Mouse (Mus musculus): ENCODE results near the gene Rhob. TPM values are rescaled to one million over a fixed set of nuclear protein-coding genes. Genes with fewer than 3 reads are reported as not detected.

Gene Rhob
- polyA plus RNA-seq, 1 experiment from 2014 or later, result 91.1 TPM

- peak overlapping the region; percentile 100 for H3K27ac ChIP-seq (replicated peaks)
Measured at GRCm38 (mm10) chr12:8501571-8502305, 1.9 kb upstream of the Rhob start.

DNA sequence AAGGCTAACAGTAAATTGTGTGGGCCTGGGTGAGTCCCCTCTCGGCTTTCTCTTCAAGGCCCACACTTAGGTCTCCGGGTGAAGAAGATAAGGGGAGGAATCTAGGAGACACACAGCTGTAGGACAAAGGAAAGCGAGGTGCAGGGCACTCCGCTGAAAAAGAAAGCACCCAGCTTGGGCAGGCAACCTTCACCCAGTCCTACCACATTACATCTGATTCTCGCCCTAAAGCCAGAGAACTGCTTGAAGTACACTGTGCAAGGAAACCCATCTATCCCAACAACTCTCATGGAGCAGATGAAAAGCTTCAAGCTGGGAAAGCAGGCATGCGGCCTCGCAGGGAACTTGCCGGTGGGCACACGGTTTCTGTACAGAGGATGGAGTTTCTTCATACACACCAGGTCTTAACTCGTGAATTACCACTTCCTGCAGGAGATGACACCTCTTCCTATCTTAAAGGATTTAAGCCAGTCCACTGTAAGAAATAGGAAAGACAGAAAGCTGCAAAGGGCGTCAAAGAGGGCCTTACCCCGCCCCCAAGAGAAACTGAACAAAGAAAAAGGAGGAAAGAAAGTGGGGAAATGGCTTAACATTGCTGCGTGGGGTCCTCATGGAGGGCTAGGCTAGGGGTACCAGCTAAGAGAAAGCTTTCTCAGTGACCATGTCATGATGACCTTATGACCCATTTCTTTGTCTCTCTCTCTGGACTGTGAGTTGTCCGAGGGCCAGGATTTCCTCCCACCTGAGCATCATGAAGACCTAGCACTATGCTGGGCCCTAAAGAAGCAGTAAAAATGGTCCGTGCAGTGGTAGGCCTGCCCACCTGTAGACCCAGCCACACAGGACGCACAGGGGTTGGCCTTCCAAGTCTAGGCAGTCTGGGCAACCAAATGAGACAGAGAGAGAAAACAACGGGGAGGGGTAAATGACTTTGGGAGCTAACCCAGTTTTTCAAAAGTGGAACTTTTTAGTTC, 1.1 kb upstream of the Rhob start:
- peak; percentile 2 for ATAC-seq (ENCODE audit: low FRiP score)
- peak overlapping the region; percentile 72 for H3K9ac ChIP-seq (replicated peaks)
- H3K4me2 ChIP-seq, result peak overlapping the region; percentile 78
- no peaks in the 10 kb centered on the region for H3K27me3 ChIP-seq (replicated peaks)
- no peaks in the 10 kb centered on the region for H3K36me3 ChIP-seq
- 48% methylated on average over 17 of the region's 17 CpGs for WGBS
- peak overlapping the region; percentile 100 for H3K27ac ChIP-seq (replicated peaks)
- peak overlapping the region; percentile 78 for H3K4me3 ChIP-seq (replicated peaks)
- peaks cover 33% of the 10 kb centered on the region for H3K4me1 ChIP-seq
- no peaks in the 10 kb centered on the region for H3K9me3 ChIP-seq (replicated peaks)

More at GRCm38 (mm10) chr12:8501571-8502305, 1.9 kb upstream of the Rhob start:
- Histone ChIP-seq H3K9ac (replicated peaks) (no peak overlapping the region), H3K4me2 (no peak overlapping the region), H3K4me3 (replicated peaks) (no peak overlapping the region), H3K36me3 (no peaks in the 10 kb centered on the region), H3K9me3 (replicated peaks) (no peaks in the 10 kb centered on the region), H3K4me1 (peaks cover 25% of the 10 kb centered on the region), H3K27me3 (replicated peaks) (no peaks in the 10 kb centered on the region)
- no peak for ATAC-seq (ENCODE audit: low FRiP score)
- 90% methylated on average over 14 of the region's 14 CpGs for WGBS

- H3K9ac ChIP-seq (replicated peaks), result peak overlapping the region; percentile 99
- H3K4me1 ChIP-seq, result peaks cover 35% of the 10 kb centered on the region
- H3K27ac ChIP-seq (replicated peaks), result peak overlapping the region; percentile 100
- H3K4me2 ChIP-seq, result peak overlapping the region; percentile 78
- H3K4me3 ChIP-seq (replicated peaks), result peak overlapping the region; percentile 78
- under 1% methylated on average over 98 of the region's 99 CpGs for WGBS
- no peaks in the 10 kb centered on the region for H3K36me3 ChIP-seq
- no peaks in the 10 kb centered on the region for H3K27me3 ChIP-seq (replicated peaks)
- peak; percentile 71 for ATAC-seq (ENCODE audit: low FRiP score)
- no peaks in the 10 kb centered on the region for H3K9me3 ChIP-seq (replicated peaks)
Measured at GRCm38 (mm10) chr12:8499001-8499870, 573 bp downstream of the Rhob start.

DNA sequence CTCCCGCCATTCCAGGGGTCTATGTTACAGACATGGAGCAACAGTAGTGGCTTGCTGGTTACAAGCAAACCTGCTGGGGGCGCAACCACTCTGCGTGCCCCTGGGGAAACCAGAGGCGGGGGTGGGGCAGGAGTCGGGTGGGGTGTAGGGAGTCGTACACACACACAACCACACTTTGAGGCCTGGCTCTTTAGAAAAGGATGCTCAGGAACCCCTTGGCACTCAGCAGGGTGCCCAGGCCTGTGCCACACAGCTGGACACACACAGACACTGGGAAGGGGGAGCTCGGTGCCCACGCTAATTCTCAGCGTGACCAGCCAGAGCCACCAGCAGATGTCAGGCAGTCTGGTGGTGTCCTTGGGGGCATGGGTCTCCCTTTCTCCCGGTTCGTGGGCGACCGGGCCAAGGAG, 1.2 kb downstream of the Rhob start:
- H3K36me3 ChIP-seq, result no peaks in the 10 kb centered on the region
- no peaks in the 10 kb centered on the region for H3K9me3 ChIP-seq (replicated peaks)
- H3K27me3 ChIP-seq (replicated peaks), result no peaks in the 10 kb centered on the region
- H3K9ac ChIP-seq (replicated peaks), result peak overlapping the region; percentile 99
- H3K4me1 ChIP-seq, result peaks cover 35% of the 10 kb centered on the region
- H3K4me2 ChIP-seq, result peak overlapping the region; percentile 78
- peak; percentile 4; the same call in 1 of the 2 replicates for ATAC-seq (ENCODE audit: low FRiP score)
- peak overlapping the region; percentile 100 for H3K27ac ChIP-seq (replicated peaks)
- peak overlapping the region; percentile 78 for H3K4me3 ChIP-seq (replicated peaks)
- 2% methylated on average over 13 of the region's 13 CpGs for WGBS

- Histone ChIP-seq H3K4me2 (peak overlapping the region; percentile 78), H3K27ac (replicated peaks) (peak overlapping the region; percentile 100), H3K36me3 (no peaks in the 10 kb centered on the region), H3K9me3 (replicated peaks) (no peaks in the 10 kb centered on the region), H3K4me3 (replicated peaks) (peak overlapping the region; percentile 78), H3K4me1 (peaks cover 35% of the 10 kb centered on the region), H3K9ac (replicated peaks) (peak overlapping the region; percentile 99), H3K27me3 (replicated peaks) (no peaks in the 10 kb centered on the region)
- ATAC-seq (ENCODE audit: low FRiP score), result no peak
- 6% methylated on average over 8 of the region's 8 CpGs for WGBS
Measured at GRCm38 (mm10) chr12:8498148-8498571, 1.6 kb downstream of the Rhob start.

DNA sequence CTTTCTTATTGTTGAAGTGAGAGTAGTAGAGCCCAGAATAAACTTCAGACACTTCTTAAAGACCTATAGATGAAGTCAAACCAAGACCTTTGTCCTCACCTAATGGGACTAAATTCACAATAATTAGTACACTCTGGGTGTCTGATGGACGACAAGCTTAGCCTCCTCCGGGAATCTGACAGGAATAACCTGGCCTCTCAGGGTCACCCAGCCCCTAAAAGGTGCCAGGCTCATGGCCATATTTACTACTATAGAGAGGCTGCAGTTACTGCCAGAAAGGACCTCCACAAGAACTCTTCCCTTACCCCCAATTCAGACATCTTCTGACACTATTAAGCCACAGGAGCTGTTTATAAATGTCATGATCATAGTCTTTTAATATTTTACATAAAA, 2.5 kb downstream of the Rhob start:
- ATAC-seq (ENCODE audit: low FRiP score), result no peak
- Histone ChIP-seq H3K9me3 (replicated peaks) (no peaks in the 10 kb centered on the region), H3K27me3 (replicated peaks) (no peaks in the 10 kb centered on the region), H3K9ac (replicated peaks) (peak overlapping the region; percentile 99; the same call in 1 of the 2 replicates), H3K4me3 (replicated peaks) (peak overlapping the region; percentile 78), H3K4me1 (peaks cover 35% of the 10 kb centered on the region), H3K27ac (replicated peaks) (0 out of 2 replicates have a peak overlapping the region, but pooled peaks have one; percentile 35), H3K36me3 (no peaks in the 10 kb centered on the region), H3K4me2 (peak overlapping the region; percentile 78)
- WGBS, result 20% methylated on average over 2 of the region's 2 CpGs

GRCm38 (mm10) chr12:8496679-8497313, 3.0 kb downstream of the Rhob start:
- ATAC-seq (ENCODE audit: low FRiP score), result no peak
- no peaks in the 10 kb centered on the region for H3K9me3 ChIP-seq (replicated peaks)
- H3K36me3 ChIP-seq, result no peaks in the 10 kb centered on the region
- H3K4me2 ChIP-seq, result peak overlapping the region; percentile 78
- no peaks in the 10 kb centered on the region for H3K27me3 ChIP-seq (replicated peaks)
- WGBS, result 39% methylated on average over 2 of the region's 2 CpGs
- peak overlapping the region; percentile 78 for H3K4me3 ChIP-seq (replicated peaks)
- peak overlapping the region; percentile 99; the same call in 1 of the 2 replicates for H3K9ac ChIP-seq (replicated peaks)
- H3K4me1 ChIP-seq, result peaks cover 34% of the 10 kb centered on the region
- H3K27ac ChIP-seq (replicated peaks), result peak overlapping the region; percentile 68

DNA sequence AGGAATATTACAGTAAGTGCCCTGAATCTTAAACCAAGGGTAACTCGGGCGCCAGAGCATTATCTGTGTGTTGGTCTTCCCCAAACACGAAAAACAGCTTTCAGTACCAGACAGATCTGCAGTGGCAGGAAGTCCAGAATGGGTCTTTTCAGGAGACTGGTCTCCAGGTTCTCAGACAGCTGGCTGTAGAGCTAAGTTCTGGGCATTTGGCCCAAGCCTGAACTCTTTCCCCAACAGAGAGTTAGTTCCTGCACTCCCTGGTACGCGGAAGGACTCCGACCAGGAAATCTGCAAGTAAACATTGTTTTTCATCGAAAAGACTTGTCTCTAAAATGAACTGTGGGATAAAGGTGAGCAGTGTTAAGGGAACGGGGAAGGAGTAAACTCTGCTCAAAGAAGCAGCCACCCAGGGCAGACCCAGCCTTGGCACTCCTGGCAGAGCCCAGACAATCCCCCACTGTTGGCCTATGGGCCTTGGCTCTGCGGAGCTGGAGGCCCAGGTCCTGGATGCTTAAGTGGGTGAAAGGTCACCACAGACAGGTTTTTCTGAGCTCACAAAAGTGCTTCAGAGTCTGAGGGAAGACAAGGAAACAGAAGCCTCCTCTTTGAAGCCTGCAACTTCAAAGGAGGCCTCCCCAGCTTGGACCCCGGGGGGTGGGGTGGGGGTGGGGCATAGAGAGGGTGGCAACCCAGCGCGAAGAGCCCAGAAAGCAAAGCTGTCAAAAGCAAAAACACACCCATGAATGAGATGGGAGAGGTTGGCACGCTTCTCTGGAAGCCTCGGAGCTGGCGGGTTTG, 3.7 kb downstream of the Rhob start:
- 25% methylated on average over 15 of the region's 15 CpGs for WGBS
- Histone ChIP-seq H3K4me2 (peak overlapping the region; percentile 78), H3K4me1 (peaks cover 27% of the 10 kb centered on the region), H3K9ac (replicated peaks) (0 out of 2 replicates have a peak overlapping the region, but pooled peaks have one; percentile 3), H3K27me3 (replicated peaks) (no peaks in the 10 kb centered on the region), H3K9me3 (replicated peaks) (no peaks in the 10 kb centered on the region), H3K27ac (replicated peaks) (peak overlapping the region; percentile 68), H3K36me3 (no peaks in the 10 kb centered on the region), H3K4me3 (replicated peaks) (peak overlapping the region; percentile 78)
- no peak for ATAC-seq (ENCODE audit: low FRiP score)

- no peaks in the 10 kb centered on the region for H3K9me3 ChIP-seq (replicated peaks)
- no peaks in the 10 kb centered on the region for H3K36me3 ChIP-seq
- no peak overlapping the region for H3K4me2 ChIP-seq
- no peak overlapping the region for H3K4me3 ChIP-seq (replicated peaks)
- no peak overlapping the region for H3K27ac ChIP-seq (replicated peaks)
- no peak overlapping the region for H3K9ac ChIP-seq (replicated peaks)
- 88% methylated on average over 3 of the region's 3 CpGs for WGBS
- H3K4me1 ChIP-seq, result peaks cover 19% of the 10 kb centered on the region
- H3K27me3 ChIP-seq (replicated peaks), result no peaks in the 10 kb centered on the region
- ATAC-seq (ENCODE audit: low FRiP score), result no peak
Measured at GRCm38 (mm10) chr12:8494675-8495074, 5.1 kb downstream of the Rhob start.

DNA sequence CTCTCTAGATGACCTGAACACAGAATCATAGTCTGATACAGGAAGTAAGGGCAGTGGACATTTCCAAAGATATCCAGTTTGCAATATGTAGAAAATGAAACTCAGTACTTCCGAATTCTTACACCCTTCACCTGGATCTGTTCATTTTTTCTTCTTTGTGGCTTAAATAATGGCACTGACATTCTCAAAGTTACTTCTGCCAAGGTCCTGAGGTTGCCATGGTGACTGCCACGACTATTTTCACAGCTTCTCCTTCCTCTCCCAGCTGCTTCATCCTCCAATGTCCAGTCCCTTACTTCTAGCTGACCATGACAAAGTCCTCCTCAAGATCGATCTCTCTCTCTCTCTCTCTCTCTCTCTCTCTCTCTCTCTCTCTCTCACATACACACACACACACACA, 6.4 kb downstream of the Rhob start:
- H3K9ac ChIP-seq (replicated peaks), result no peak overlapping the region
- H3K4me3 ChIP-seq (replicated peaks), result no peak overlapping the region
- H3K9me3 ChIP-seq (replicated peaks), result no peaks in the 10 kb centered on the region
- 52% methylated on average over 3 of the region's 3 CpGs for WGBS
- H3K27me3 ChIP-seq (replicated peaks), result no peaks in the 10 kb centered on the region
- H3K4me1 ChIP-seq, result peaks cover 20% of the 10 kb centered on the region
- H3K4me2 ChIP-seq, result no peak overlapping the region
- H3K27ac ChIP-seq (replicated peaks), result no peak overlapping the region
- no peak for ATAC-seq (ENCODE audit: low FRiP score)
- no peaks in the 10 kb centered on the region for H3K36me3 ChIP-seq

All from neural tube, embryonic 15.5 days (tissue).